Mouse (Mus musculus) olfactory bulb, adult 2 months (tissue): ENCODE measurements around the gene Agl.

Source experiments
- CTCF ChIP-seq: fragments of 200-500 bp; IDR thresholded peaks from 2 replicates; pipeline ENCODE4 v1.5.1; 2012; ENCODE audit warnings: low read depth, mild to moderate bottlenecking, low read length, moderate library complexity; ENCODE audit not compliant: insufficient read depth
- POLR2A ChIP-seq: fragments of 200-500 bp; IDR thresholded peaks from 2 replicates; pipeline ENCODE4 v1.6.1; 2012; ENCODE audit warnings: mild to moderate bottlenecking, low read depth, low read length, moderate library complexity; ENCODE audit not compliant: insufficient read depth

DNA sequence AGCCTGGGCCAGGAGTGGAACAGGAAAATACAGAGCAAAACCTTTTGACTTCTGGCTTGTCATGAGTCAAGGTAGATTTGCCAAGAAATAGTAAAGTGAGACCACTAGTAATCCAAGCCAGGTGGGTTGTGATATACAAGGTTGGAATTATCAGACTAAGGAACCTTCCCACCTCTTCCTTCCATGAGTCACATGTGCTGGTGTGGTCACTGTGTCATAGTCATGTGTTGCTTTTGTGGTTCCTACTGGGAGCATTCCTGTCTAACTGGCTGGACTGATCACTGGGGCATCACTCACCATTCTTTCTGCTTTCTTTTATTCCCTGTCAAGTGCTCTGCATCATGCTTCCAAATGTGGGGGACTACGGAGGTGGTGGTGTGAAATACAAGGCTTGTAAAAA lies 40.1 kb upstream of the Agl start:
- TF ChIP-seq CTCF (no peak), POLR2A (no peak)
